Mouse (Mus musculus) forebrain, embryonic 10.5 days (tissue): Measurements from ENCODE around the gene Kcnk6. TPM values are rescaled to one million over a fixed set of nuclear protein-coding genes. Genes with fewer than 3 reads are reported as not detected.
A peak's percentile ranks its signal among the peaks of the same experiment; 100 is the strongest.
"Not testable (repeated sequence)": the region's sequence is repeated elsewhere in the genome, so short reads cannot be mapped to it uniquely, and the experiment has no call there.

Experiments used
- DNase-seq: peaks from one replicate; pipeline ENCODE4 v3.0.0-alpha.2; 2017; ENCODE audit warnings: low spot score; ENCODE audit errors: extremely low spot score
- H3K27ac ChIP-seq: fragments of 300-500 bp; sonication (generic); 2 replicates; pipeline ENCODE4 v1.5.1; 2016; ENCODE audit warnings: mild to moderate bottlenecking
- H3K27me3 ChIP-seq: fragments of 300-500 bp; sonication (generic); 2 replicates; pipeline ENCODE4 v1.6.1; 2016; ENCODE audit warnings: mild to moderate bottlenecking; ENCODE audit not compliant: poor library complexity, severe bottlenecking
- H3K36me3 ChIP-seq: fragments of 300-500 bp; sonication (generic); replicated peaks from 2 replicates; pipeline ENCODE4 v1.6.1; 2016; ENCODE audit warnings: mild to moderate bottlenecking, moderate library complexity
- H3K4me1 ChIP-seq: fragments of 300-500 bp; sonication (generic); 2 replicates; pipeline ENCODE4 v1.6.1; 2016
- H3K4me3 ChIP-seq: fragments of 300-500 bp; sonication (generic); 2 replicates; pipeline ENCODE4 v1.5.1; 2016; ENCODE audit warnings: mild to moderate bottlenecking, moderate library complexity
- H3K9me3 ChIP-seq: fragments of 300-500 bp; sonication (generic); 2 replicates; pipeline ENCODE4 v1.6.1; 2016; ENCODE audit warnings: mild to moderate bottlenecking, moderate library complexity
- WGBS: fragments of 180-500 bp; shearing (Covaris S2); methylation state at CpG from one replicate; pipeline ENCODE4 v1.1.7; 2016; 5-methylcytosine and 5-hydroxymethylcytosine counted together
- polyA plus RNA-seq: library from polyadenylated mRNA; unstranded; fragments of >200 nt; fragmentation: Nextera tagmentation; extraction: Ambion mirVana; gene quantifications from 2 replicates; pipeline ENCODE4 v1.2.1, GENCODE M21; 2016

Kcnk6 gene
- polyA plus RNA-seq, 1 experiment from 2014 or later = 0.64 TPM

DNA sequence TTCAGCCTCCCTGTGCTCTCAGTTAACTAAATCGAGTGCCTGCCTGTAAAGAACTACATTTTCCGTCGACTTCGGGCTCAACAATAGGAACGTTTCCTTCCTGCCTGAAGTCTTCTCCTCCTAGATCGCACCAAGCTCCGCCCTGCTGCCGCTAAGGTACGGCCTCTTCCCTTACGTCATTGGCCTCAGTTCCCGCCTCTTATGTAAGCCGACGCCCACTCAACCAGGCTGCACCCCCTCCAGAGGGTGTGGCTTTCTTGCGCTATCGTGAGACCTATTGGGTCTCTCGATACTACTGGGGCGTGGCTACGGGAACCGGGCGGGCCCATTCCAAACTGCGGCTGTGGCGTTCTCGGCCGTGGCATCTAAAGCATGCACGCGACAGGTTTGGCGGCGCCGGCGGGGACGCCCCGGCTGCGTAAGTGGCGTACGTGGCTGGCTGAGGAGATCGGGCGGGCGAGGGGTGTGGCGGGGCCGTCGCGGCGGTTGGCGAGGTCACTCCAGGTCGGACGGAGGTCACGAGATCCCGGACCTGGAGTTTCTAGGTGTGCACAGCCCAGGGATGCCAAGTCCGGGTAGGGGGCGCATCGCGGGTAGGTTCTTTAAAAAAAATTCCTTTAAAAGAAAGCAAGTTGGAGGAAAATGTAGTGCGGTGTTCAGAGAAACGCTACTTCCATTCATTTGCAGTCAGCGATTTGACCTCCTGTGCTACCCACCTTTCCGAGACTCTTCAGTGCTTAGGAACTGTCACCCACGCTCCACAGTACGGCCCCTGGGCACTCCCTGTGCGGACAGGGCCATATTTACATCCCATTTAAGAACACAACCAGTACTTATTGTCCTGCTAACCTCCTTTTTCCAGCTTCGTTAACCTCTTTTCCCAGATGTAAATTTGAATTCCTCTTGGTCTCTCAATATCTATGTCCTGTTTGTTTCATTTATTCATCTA lies 6.0 kb upstream of the Kcnk6 start, which contains the start of gene Yif1b:
TSS of gene Yif1b (plus strand) at position 311 of the 949 bp plus-strand sequence.
- Histone ChIP-seq H3K27me3 (peaks cover 13% of the 10 kb centered on the region), H3K4me3 (peak within 1 kb of the TSS; percentile 77), H3K36me3 (peaks cover 10% of the 10 kb centered on the region), H3K4me1 (peaks cover 19% of the 10 kb centered on the region), H3K27ac (peak within 1 kb of the TSS; percentile 90), H3K9me3 (no peaks in the 10 kb centered on the region)
- WGBS = under 1% methylated on average over 60 of the region's 60 CpGs
- DNase-seq = peak; percentile 99

DNA sequence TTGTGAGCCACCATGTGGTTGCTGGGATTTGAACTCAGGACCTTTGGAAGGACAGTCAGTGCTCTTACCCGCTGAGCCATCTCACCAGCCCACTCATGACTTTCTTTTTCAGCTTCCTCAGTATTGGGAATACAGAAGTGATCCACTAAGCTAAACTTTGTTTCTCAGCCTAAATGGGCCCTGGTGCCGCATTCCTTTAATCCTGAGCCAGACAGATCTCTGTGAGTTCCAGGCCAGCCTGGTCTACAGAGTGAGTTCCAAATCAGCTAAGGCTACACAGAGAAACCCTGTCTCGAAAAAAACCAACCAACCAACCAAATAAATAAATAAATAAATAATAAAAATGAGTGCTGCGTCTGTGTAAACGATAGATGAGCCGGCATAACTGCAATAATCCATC lies 5.3 kb upstream of the Kcnk6 start:
- DNase-seq = peak; percentile 36
- 30% methylated on average over 6 of the region's 6 CpGs for WGBS
- not testable (repeated sequence) for H3K9me3 ChIP-seq, H3K36me3 ChIP-seq
- peaks cover 19% of the 10 kb centered on the region for H3K4me1 ChIP-seq
- H3K27ac ChIP-seq = peak overlapping the region; percentile 90
- peak overlapping the region; percentile 77 for H3K4me3 ChIP-seq
- peaks cover 20% of the 10 kb centered on the region for H3K27me3 ChIP-seq

DNA sequence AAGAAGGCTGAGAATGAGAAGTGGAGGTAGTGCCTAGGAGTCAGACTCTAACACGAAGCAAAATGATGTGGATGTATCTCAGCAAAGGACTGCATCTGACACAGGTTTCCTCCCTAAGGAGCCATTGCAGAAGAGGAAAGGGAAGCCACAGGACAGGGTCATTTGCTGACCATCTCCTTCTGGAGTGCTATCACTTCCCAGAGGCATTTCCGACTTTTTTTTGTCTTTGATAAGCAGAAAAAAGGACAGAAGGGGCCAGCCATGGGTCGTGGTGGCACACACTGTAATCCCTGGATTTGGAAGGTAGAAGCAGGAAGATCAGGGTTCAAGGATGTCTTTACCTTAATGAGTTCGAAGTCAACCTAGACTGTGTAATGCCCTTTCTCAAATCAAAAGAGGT lies 4.3 kb upstream of the Kcnk6 start:
- DNase-seq = no peak
- H3K4me1 ChIP-seq = peaks cover 28% of the 10 kb centered on the region
- H3K9me3 ChIP-seq = no peaks in the 10 kb centered on the region
- WGBS = 87% methylated on average over 4 of the region's 4 CpGs
- H3K27ac ChIP-seq = no peak overlapping the region
- peaks cover 5% of the 10 kb centered on the region for H3K36me3 ChIP-seq
- H3K27me3 ChIP-seq = peaks cover 30% of the 10 kb centered on the region
- no peak overlapping the region for H3K4me3 ChIP-seq

DNA sequence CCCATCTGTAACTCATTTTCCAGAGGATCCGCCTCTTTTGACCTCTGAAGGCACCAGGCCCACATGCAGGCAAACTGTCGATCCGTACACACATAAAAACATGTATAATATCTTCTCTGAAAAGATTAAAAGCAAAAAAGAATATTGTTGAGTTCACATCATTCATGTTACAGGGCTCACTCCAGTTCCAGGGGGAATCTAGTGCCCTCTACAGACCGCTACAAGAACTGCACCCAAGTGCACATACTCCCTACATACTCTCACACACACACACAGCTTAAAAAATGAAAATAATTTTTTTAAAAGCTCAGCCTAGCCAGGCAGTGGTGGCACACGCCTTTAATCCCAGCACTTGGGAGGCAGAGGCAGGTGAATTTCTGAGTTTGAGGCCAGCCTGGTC lies 2.3 kb upstream of the Kcnk6 start:
- no peak for DNase-seq
- no peaks in the 10 kb centered on the region for H3K9me3 ChIP-seq
- no peak overlapping the region for H3K27ac ChIP-seq
- H3K36me3 ChIP-seq = no peaks in the 10 kb centered on the region
- H3K27me3 ChIP-seq = peaks cover 50% of the 10 kb centered on the region
- WGBS = 75% methylated on average over 5 of the region's 5 CpGs
- peaks cover 30% of the 10 kb centered on the region for H3K4me1 ChIP-seq
- H3K4me3 ChIP-seq = no peak overlapping the region

DNA sequence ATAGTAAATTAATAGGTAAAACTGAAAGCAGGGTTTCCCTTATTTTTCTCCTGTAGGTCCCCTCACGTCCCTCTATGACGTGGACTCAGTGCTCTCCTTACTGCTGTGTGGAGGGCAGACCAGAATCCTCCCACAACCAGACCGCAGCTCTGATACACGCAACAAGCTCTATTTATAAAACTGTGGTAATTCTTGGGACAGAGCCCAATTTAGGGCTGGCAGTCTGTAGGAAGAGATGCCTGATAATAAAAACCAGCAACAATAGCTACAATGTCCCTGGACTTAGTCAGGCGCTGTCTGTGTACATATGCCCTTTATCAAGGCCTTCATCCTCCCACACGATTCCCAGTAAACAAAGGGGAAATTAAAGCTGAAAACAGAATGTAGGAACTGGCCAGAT lies 1.4 kb upstream of the Kcnk6 start:
- WGBS = 84% methylated on average over 6 of the region's 6 CpGs
- H3K27me3 ChIP-seq = peaks cover 56% of the 10 kb centered on the region
- H3K27ac ChIP-seq = no peak overlapping the region

DNA sequence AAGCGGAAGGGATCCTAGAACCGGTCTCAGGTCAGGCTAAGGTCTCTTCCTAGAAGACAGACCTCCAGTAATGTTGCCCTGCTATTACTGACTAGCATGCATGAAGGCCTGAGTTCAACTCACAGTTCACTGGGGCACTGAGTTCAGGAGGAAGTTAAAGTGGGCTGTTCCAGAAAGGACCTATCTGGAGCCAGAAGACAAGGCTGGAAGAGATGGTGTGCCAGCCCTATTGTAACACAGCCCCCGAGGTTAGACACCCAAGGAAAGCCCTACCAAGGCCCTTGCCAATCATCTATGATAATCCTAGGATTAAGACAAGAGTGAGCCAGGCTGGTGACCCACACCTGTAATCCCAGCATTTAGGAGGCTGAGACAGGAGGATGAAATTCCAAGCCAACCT lies 798 bp downstream of the Kcnk6 start:
- H3K36me3 ChIP-seq = no peaks in the 10 kb centered on the region
- peaks cover 56% of the 10 kb centered on the region for H3K27me3 ChIP-seq
- no peaks in the 10 kb centered on the region for H3K9me3 ChIP-seq
- peak overlapping the region; percentile 60 for H3K4me3 ChIP-seq
- DNase-seq = no peak
- H3K27ac ChIP-seq = no peak overlapping the region
- WGBS = 55% methylated on average over 3 of the region's 3 CpGs
- H3K4me1 ChIP-seq = peaks cover 13% of the 10 kb centered on the region

More for the DNA sequence above, 1.4 kb upstream of the Kcnk6 start:
- H3K9me3 ChIP-seq = no peaks in the 10 kb centered on the region
- H3K36me3 ChIP-seq = no peaks in the 10 kb centered on the region
- no peak overlapping the region for H3K4me3 ChIP-seq
- no peak for DNase-seq
- peaks cover 21% of the 10 kb centered on the region for H3K4me1 ChIP-seq

DNA sequence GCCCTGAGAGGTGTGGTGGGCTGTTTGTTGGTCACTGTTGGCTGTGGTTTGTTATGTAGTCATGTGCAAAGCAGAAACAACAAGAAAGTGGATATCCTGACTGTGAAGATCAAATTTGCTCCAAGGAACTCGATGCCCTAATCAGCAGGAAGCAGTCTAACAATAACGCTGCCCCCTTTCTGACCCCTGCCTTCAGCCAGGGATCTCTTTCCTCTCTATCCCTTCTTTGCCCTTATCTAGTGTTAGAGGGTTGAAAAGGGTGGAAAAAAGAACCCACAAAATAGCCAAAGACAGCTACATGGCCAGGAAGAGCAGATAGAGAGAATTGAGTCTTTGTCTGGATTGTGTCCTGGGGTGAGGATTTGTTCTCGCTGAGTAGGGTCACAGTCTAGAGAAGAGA lies 1.8 kb downstream of the Kcnk6 start:
- H3K36me3 ChIP-seq = no peaks in the 10 kb centered on the region
- DNase-seq = no peak
- H3K27me3 ChIP-seq = peaks cover 57% of the 10 kb centered on the region
- H3K9me3 ChIP-seq = no peaks in the 10 kb centered on the region
- no peak overlapping the region for H3K27ac ChIP-seq
- no peak overlapping the region for H3K4me3 ChIP-seq
- peaks cover 15% of the 10 kb centered on the region for H3K4me1 ChIP-seq
- 20% methylated on average over 3 of the region's 3 CpGs for WGBS

DNA sequence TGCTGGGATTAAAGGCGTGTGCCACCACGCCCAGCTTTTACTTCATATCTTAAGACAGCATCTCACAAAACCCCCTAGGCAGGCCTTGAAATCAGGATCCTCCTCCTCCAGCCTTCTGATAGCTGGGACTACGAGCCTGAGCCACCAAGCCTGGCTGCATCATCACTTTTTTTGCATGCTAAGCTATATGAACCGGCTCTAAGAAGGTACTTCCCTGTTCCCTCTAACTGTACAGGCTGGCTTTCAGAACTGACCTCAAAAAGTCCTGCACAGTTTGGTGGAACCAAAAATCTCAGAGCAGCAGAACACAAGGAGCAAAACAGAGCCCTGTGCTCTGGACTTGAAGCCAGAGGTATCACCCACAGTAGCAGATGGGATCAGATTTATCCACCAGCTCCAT lies 4.1 kb downstream of the Kcnk6 start:
- H3K27me3 ChIP-seq = peaks cover 47% of the 10 kb centered on the region
- H3K36me3 ChIP-seq = no peaks in the 10 kb centered on the region
- H3K4me3 ChIP-seq = no peak overlapping the region
- H3K9me3 ChIP-seq = no peaks in the 10 kb centered on the region
- 82% methylated on average over 4 of the region's 4 CpGs for WGBS
- H3K27ac ChIP-seq = no peak overlapping the region
- peaks cover 26% of the 10 kb centered on the region for H3K4me1 ChIP-seq
- DNase-seq = no peak

DNA sequence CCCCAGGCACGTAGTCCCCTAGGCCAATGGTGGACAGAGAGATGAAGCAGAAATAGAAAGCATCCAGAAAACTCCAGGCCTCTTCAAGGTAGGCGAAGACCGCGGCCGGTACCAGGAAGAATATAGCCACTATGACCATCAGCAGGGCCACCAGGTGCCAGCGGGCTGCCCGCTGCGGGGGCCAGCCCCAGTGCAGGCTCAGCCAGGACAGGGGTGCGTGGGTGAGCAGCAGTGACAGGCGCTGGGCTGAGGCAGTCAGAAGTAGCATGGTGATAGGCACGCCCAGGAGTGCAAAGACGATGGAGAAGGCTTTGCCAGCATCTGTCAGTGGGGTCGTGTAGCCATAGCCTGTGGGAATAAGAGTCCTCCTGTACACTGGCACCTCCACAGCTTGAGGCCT lies 6.8 kb downstream of the Kcnk6 start:
- H3K27me3 ChIP-seq = peaks cover 20% of the 10 kb centered on the region
- peaks cover 15% of the 10 kb centered on the region for H3K4me1 ChIP-seq
- H3K36me3 ChIP-seq = no peaks in the 10 kb centered on the region
- no peak for DNase-seq
- H3K9me3 ChIP-seq = no peaks in the 10 kb centered on the region
- peak overlapping the region; percentile 73 for H3K27ac ChIP-seq
- peak overlapping the region; percentile 39; the same call in 1 of the 2 replicates for H3K4me3 ChIP-seq
- WGBS = 72% methylated on average over 13 of the region's 13 CpGs

DNA sequence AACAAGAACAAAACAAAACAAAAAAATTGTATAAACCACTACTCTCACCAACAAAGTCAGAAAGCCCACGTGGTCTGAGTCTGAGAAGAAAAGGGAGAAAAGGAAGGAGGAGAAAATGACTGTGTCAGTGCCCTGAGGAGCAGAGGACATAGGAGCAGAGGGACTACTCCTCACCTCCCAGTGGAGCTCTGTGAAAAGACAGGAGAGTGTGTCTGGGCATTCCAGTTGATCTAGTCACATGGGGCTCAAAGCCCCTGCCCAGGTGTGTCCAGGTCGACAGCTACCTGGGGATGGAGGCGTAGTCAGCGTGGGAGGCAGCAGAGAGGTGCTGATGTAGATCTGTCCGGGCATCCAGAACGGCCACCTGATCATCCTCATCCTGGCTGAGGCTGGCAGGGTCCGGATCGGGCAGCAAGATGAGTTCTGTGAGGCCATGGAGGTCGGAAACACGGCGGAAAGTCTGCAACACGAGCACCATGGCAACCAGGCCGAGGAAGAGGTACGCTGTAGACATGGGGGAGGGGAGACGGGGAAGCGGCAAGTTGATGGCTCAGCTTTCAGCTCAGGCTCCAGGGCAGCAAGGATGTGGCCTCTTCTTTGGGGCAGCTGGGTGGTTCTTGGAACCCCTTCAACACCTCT lies 7.4 kb downstream of the Kcnk6 start:
- Histone ChIP-seq H3K9me3 (peaks cover 5% of the 10 kb centered on the region), H3K4me1 (peaks cover 13% of the 10 kb centered on the region), H3K27ac (peak overlapping the region; percentile 73), H3K27me3 (peaks cover 13% of the 10 kb centered on the region), H3K36me3 (no peaks in the 10 kb centered on the region), H3K4me3 (peak overlapping the region; percentile 39)
- 9% methylated on average over 16 of the region's 16 CpGs for WGBS
- peak; percentile 45 for DNase-seq

DNA sequence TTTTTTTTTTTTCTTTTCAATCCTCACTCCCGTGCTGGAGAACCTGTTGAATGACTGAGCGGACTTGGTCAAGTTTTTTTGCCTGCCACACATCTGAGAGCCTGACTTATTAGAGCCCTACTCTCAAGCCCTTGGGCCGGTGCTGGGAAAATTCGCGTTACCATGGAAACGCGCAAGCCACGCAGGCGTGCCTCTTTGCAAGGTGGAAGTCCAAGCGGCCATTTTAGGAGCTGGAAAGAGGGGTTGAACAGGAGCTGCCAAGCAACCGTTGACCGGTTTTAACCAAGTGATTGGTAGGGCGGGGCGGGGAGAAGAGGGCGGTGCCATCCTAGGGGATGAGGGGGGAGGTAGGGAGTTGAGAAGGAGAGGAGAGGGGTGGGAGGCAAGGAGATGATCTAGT lies 17.5 kb downstream of the Kcnk6 start:
- Histone ChIP-seq H3K27me3 (peaks cover 24% of the 10 kb centered on the region), H3K9me3 (peaks cover 27% of the 10 kb centered on the region), H3K36me3 (no peaks in the 10 kb centered on the region), H3K27ac (no peak overlapping the region), H3K4me1 (peaks cover 26% of the 10 kb centered on the region), H3K4me3 (no peak overlapping the region)
- DNase-seq = no peak
- WGBS = 44% methylated on average over 15 of the region's 15 CpGs

DNA sequence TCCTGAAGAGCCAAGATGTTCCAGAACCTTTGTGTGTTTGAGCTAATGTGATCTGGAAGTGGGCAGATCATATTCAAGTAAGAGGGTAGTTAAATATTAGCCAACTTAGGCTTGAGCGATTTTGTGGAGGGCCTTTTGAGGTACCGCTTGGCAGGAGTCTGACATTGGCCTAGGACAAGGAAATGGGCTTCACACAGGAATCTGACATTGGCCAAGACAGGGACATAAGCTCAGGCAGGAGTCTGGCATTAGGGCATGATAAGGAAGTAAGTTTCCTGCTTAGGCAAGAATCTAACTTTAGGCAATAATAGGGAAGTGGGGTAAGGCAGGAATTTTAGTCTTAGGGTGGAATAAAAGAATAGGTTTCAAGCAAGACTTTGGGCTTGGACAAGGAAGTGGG lies 18.1 kb downstream of the Kcnk6 start:
- Histone ChIP-seq H3K4me3 (peak overlapping the region; percentile 49; the same call in 1 of the 2 replicates), H3K27me3 (peaks cover 24% of the 10 kb centered on the region), H3K27ac (no peak overlapping the region), H3K9me3 (peaks cover 21% of the 10 kb centered on the region; the same call in 1 of the 2 replicates), H3K36me3 (no peaks in the 10 kb centered on the region), H3K4me1 (peaks cover 26% of the 10 kb centered on the region)
- DNase-seq = no peak
- 68% methylated on average over 2 of the region's 2 CpGs for WGBS

DNA sequence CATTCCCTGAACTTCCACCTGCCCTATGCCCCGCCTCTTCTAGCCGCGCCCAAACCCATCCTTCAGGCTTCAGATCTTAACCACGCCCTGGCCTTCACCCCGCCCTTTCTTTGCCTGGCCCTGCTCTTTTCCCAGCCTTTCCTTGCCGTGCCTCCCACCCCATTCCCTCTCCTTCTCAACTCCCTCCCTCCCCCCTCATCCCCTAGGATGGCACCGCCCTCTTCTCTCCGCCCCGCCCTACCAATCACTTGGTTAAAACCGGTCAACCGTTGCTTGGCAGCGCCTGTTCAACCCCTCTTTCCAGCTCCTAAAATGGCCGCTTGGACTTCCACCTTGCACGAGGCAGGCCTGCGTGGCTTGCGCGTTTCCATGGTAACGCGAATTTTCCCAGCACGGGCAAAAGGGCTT lies 18.6 kb downstream of the Kcnk6 start, which contains the start of gene Catsperg1:
TSS of gene Catsperg1 (minus strand) at position 361 of the 408 bp plus-strand sequence.
- Histone ChIP-seq H3K36me3 (no peaks in the 10 kb centered on the region), H3K4me3 (peak within 1 kb of the TSS; percentile 49), H3K4me1 (peaks cover 26% of the 10 kb centered on the region), H3K27me3 (peaks cover 24% of the 10 kb centered on the region), H3K9me3 (peaks cover 15% of the 10 kb centered on the region; the same call in 1 of the 2 replicates), H3K27ac (peak within 1 kb of the TSS; percentile 65)
- peak; percentile 82 for DNase-seq
- WGBS = 2% methylated on average over 20 of the region's 20 CpGs
